Mouse (Mus musculus) cortical plate, adult 2 months (tissue): Measurements from ENCODE around the gene Mvb12b. TPM values are rescaled to one million over a fixed set of nuclear protein-coding genes. Genes with fewer than 3 reads are reported as not detected.

Source experiments
- H3K27ac ChIP-seq: fragments of 200-500 bp; 2 replicates; pipeline ENCODE4 v1.5.1; 2012; ENCODE audit warnings: low read length, control low read depth, inconsistent platforms; ENCODE audit not compliant: insufficient read depth
- H3K4me1 ChIP-seq: fragments of 200-500 bp; 2 replicates; pipeline ENCODE4 v1.6.1; 2011; ENCODE audit warnings: low read length; ENCODE audit not compliant: control insufficient read depth, insufficient read depth
- H3K4me3 ChIP-seq: fragments of 200-500 bp; 2 replicates; pipeline ENCODE4 v1.5.1; 2011; ENCODE audit warnings: mild to moderate bottlenecking, low read length, control low read depth; ENCODE audit not compliant: insufficient read depth
- CTCF ChIP-seq: fragments of 200-500 bp; IDR thresholded peaks from 2 replicates; pipeline ENCODE4 v1.5.1; 2011; ENCODE audit warnings: mild to moderate bottlenecking, control low read depth, low read length; ENCODE audit not compliant: insufficient read depth; ENCODE audit errors: extremely low read depth
- POLR2A ChIP-seq: fragments of 200-500 bp; IDR thresholded peaks from 2 replicates; pipeline ENCODE4 v1.6.1; 2011; ENCODE audit warnings: mild to moderate bottlenecking, low read length, control low read depth; ENCODE audit not compliant: insufficient read depth; ENCODE audit errors: extremely low read depth
- polyA plus RNA-seq: library from polyadenylated mRNA; depleted of rRNA; stranded (reverse); fragments of >200 nt; gene quantifications from 2 replicates; pipeline ENCODE4 v1.2.3, GENCODE M21; 2012

Mvb12b gene
- polyA plus RNA-seq, 1 experiment, result 70.7 TPM

- TF ChIP-seq CTCF, result no peak
- TF ChIP-seq POLR2A, result no peak
- Histone ChIP-seq H3K4me3 (no peak overlapping the region), H3K4me1 (no peaks in the 10 kb centered on the region), H3K27ac (no peak overlapping the region)
These were observed 67.7 kb downstream of the Mvb12b start for GRCm38 (mm10) chr2:33820037-33820436.

- no peaks in the 10 kb centered on the region for H3K4me1 ChIP-seq
- no peak overlapping the region for H3K4me3 ChIP-seq
- no peak overlapping the region for H3K27ac ChIP-seq
- no peak for TF ChIP-seq POLR2A
These were observed 69.4 kb downstream of the Mvb12b start for GRCm38 (mm10) chr2:33818385-33818784.

- Histone ChIP-seq H3K27ac (no peak overlapping the region), H3K4me3 (no peak overlapping the region), H3K4me1 (no peaks in the 10 kb centered on the region)
- TF ChIP-seq CTCF, result no peak
- TF ChIP-seq POLR2A, result no peak
These were observed 69.9 kb downstream of the Mvb12b start for GRCm38 (mm10) chr2:33817663-33818346.

- no peak overlapping the region for H3K4me3 ChIP-seq
- no peak overlapping the region for H3K27ac ChIP-seq
- no peaks in the 10 kb centered on the region for H3K4me1 ChIP-seq
- no peak for TF ChIP-seq POLR2A
- no peak for TF ChIP-seq CTCF
These were observed 70.7 kb downstream of the Mvb12b start for GRCm38 (mm10) chr2:33817080-33817479.

- Histone ChIP-seq H3K4me1 (no peaks in the 10 kb centered on the region), H3K27ac (no peak overlapping the region), H3K4me3 (no peak overlapping the region)
- TF ChIP-seq CTCF, result no peak
- TF ChIP-seq POLR2A, result no peak
These were observed 73.2 kb downstream of the Mvb12b start for GRCm38 (mm10) chr2:33814581-33814980.

- no peaks in the 10 kb centered on the region for H3K4me1 ChIP-seq
- TF ChIP-seq CTCF, result no peak
- TF ChIP-seq POLR2A, result no peak
- H3K4me3 ChIP-seq, result no peak overlapping the region
- H3K27ac ChIP-seq, result no peak overlapping the region
These were observed 74.1 kb downstream of the Mvb12b start for GRCm38 (mm10) chr2:33813501-33814240.

- Histone ChIP-seq H3K4me1 (no peaks in the 10 kb centered on the region), H3K4me3 (no peak overlapping the region), H3K27ac (no peak overlapping the region)
- TF ChIP-seq CTCF, result no peak
These were observed 74.8 kb downstream of the Mvb12b start for GRCm38 (mm10) chr2:33812980-33813379.

GRCm38 (mm10) chr2:33811349-33811890 lies 76.3 kb downstream of the Mvb12b start:
- Histone ChIP-seq H3K4me3 (no peak overlapping the region), H3K4me1 (no peaks in the 10 kb centered on the region), H3K27ac (no peak overlapping the region)
- TF ChIP-seq CTCF (no peak), POLR2A (no peak)

- no peaks in the 10 kb centered on the region for H3K4me1 ChIP-seq
- no peak overlapping the region for H3K27ac ChIP-seq
These were observed 78.7 kb downstream of the Mvb12b start for GRCm38 (mm10) chr2:33809081-33809480.

GRCm38 (mm10) chr2:33808032-33808431 lies 79.7 kb downstream of the Mvb12b start:
- Histone ChIP-seq H3K27ac (no peak overlapping the region), H3K4me3 (no peak overlapping the region), H3K4me1 (peaks cover under 1% of the 10 kb centered on the region)
- TF ChIP-seq POLR2A, result no peak
- no peak for TF ChIP-seq CTCF

More at GRCm38 (mm10) chr2:33809081-33809480, 78.7 kb downstream of the Mvb12b start:
- TF ChIP-seq CTCF (no peak), POLR2A (no peak)
- H3K4me3 ChIP-seq, result no peak overlapping the region
